Mouse (Mus musculus): ENCODE measurements at regions not wholly inside any gene's neighbourhood (a gene's known extent, or its start where the extent isn't known, plus 50 kb on each side); places are given as distances from the start of the nearest gene placed in this dataset.

DNA sequence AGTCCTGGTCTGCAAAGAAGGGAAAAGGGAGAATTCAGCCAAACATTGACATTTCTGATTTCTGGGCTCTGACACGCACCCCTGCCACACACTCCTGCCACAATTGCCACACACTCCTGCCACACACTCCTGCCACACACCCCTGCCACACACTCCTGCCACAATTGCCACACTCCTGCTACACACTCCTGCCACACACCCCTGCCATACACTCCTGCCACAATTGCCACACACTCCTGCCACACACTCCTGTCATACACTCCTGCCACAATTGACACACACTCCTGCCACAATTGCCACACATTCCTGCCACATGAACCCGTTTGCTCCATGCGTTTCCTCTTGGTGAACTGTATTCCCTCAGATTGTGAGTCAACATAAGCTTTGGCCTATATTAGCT, 130.0 kb upstream of the Gm9833 start:
- no peak for DNase-seq (ENCODE audit: low spot score)

DNA sequence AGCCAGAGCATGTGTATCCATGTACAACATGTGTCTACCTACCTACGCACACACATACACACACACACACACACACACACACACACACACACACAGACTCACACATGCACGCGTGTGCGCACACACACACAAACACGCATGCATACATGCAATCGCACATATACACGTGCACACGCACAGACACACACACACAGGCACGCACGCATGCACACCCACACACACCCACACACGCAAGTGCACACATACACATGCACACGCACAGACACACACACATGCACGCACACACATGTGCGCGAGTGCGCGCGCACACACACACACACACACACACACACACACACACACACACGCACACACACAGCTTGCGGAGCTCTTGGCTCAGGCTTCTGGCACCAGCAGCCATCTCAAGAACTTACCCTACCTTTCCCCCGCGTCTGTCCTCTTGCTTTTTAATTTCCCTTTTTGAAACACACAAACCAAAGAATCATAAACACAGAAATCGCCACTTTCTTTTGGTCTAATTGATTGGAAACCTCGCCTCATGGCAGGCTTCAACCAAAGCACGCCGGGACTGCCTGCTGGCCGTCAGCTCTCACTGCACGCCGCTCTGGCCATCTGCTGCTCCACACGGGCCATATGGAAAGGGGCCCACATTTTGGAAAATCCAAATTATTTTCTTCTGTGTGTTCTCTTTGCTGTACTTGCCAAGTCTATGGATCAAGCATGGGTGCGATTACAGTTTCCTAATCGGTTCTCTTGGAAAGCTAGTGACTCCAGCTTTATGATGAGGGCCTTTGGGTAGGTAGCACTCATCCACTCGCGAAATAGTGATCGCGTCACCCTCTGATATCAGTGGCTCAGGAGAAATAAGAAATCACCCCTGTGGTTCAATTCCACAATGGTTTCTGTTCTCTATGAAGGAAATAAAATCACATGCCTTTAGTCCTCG, 127.9 kb upstream of the Gm9833 start:
- DNase-seq (ENCODE audit: low spot score) = peak; percentile 31

GRCm38 (mm10) chr3:9960696-9961095, 127.2 kb upstream of the Gm9833 start:
- peak; percentile 41 for DNase-seq (ENCODE audit: low spot score)
